Comparison of ENCODE assay signal across 10 mouse cellular contexts in the genomic region with DNA sequence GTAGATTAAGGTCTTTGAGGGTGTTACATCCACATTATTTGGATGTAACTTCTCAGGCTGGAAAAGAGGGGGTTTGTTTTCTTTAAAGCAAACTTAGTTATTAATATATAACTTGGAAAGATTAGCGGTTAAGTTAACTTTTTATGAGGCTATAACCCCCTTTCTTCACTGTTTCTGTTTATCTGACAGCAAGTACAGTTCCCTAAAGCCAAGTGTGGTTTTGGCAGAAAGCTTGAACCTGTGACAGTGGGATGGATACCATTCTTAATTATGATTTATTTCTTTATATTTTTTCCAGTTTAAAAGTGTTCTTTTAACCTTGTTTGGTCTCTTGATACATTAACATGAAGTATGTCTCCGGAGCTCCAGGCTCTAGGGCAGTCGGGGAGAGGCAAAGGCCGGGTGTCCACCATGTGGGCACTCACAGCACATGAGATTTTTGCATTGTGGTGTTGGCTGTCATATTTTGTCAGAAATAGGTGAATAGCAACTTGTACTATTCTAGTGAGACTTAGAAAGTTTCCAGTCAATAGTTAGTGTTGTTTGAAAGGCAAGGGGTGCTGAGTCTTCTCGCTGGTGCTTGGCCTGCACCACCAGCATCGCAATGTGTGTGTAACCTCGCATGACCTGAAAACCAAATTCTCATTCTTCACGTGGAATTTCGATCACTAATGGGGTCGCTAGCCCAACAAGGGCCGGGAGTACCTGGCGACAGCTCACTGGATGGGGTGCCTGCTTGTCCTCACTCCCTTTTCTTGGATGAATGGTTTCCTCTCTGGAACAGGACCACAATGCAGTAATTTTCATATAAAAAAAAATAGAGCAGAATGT. TPM values are rescaled to one million over a fixed set of nuclear protein-coding genes. Genes with fewer than 3 reads are reported as not detected.
DNase-seq lines count a peak whose midpoint lies in the region; ATAC-seq and TF ChIP-seq lines count a peak whose summit lies in the region.
"Had no signal": no experiment of that assay in that cellular context is flagged by ENCODE, and none has a peak within 500 bp of the region (broad histone marks: within the 10 kb centered on the region; RNA-seq: fewer than 3 reads in every experiment).

No protein-coding gene starts in this region.

- 68% methylated on average over 12 of the region's 12 CpGs for WGBS in stomach, embryonic 15.5 days
- 70% methylated on average over 12 of the region's 12 CpGs for WGBS in stomach, postnatal 0 days
- 67% methylated on average over 12 of the region's 12 CpGs for WGBS in limb, embryonic 14.5 days
- 72% methylated on average over 12 of the region's 12 CpGs for WGBS in stomach, embryonic 16.5 days

- ATAC-seq in stomach, embryonic 15.5 days (ENCODE audit: insufficient read depth, low FRiP score, low read depth) = no peak
- no peak for ATAC-seq in stomach, postnatal 0 days (ENCODE audit: low FRiP score, low TSS enrichment)
- no peak for ATAC-seq in limb, embryonic 14.5 days (ENCODE audit: low FRiP score, low read depth)
- no peak for ATAC-seq in stomach, embryonic 16.5 days (ENCODE audit: insufficient read depth, low FRiP score)

- H3K4me2 ChIP-seq in stomach, embryonic 15.5 days = peak overlapping the region; percentile 13; the same call in 1 of the 2 replicates
- H3K4me2 ChIP-seq in stomach, postnatal 0 days (replicated peaks; ENCODE audit: low read depth) = no peak overlapping the region; the same call in 1 of the 2 replicates
- H3K4me2 ChIP-seq in limb, embryonic 14.5 days (replicated peaks; ENCODE audit: low read depth, low read length, severe bottlenecking) = peak overlapping the region; percentile 100; the same call in 1 of the 2 replicates
- peak overlapping the region; percentile 91 for H3K4me2 ChIP-seq in stomach, embryonic 16.5 days (ENCODE audit: low read depth, low read length)

- no peaks in the 10 kb centered on the region for H3K9me3 ChIP-seq in stomach, embryonic 15.5 days
- no peaks in the 10 kb centered on the region for H3K9me3 ChIP-seq in stomach, postnatal 0 days (ENCODE audit: control insufficient read depth, low read length)
- no peaks in the 10 kb centered on the region for H3K9me3 ChIP-seq in limb, embryonic 14.5 days (ENCODE audit: control insufficient read depth, low read length)
- no peaks in the 10 kb centered on the region for H3K9me3 ChIP-seq in stomach, embryonic 16.5 days (replicated peaks; ENCODE audit: control insufficient read depth, low read length)

- no peak overlapping the region for H3K27ac ChIP-seq in gastrocnemius, adult 2 months
- no peak overlapping the region for H3K27ac ChIP-seq in stomach, embryonic 15.5 days
- no peak overlapping the region for H3K27ac ChIP-seq in stomach, postnatal 0 days (replicated peaks)
- H3K27ac ChIP-seq in limb, embryonic 14.5 days (replicated peaks; ENCODE audit: low read depth, low read length) = no peak overlapping the region
- H3K27ac ChIP-seq in stomach, embryonic 16.5 days (ENCODE audit: low read length) = no peak overlapping the region

- peaks cover 17% of the 10 kb centered on the region for H3K27me3 ChIP-seq in stomach, embryonic 15.5 days (replicated peaks)
- no peaks in the 10 kb centered on the region for H3K27me3 ChIP-seq in stomach, postnatal 0 days (ENCODE audit: control insufficient read depth, insufficient read depth, low read length)
- peaks cover 31% of the 10 kb centered on the region for H3K27me3 ChIP-seq in limb, embryonic 14.5 days (ENCODE audit: control insufficient read depth, insufficient read depth, low read length)
- 0 out of 2 replicates have a peak, but pooled peaks cover 7% of the 10 kb centered on the region for H3K27me3 ChIP-seq in stomach, embryonic 16.5 days (ENCODE audit: control insufficient read depth, insufficient read depth, low read length)

- peak overlapping the region; percentile 93 for H3K4me3 ChIP-seq in gastrocnemius, adult 2 months
- H3K4me3 ChIP-seq in stomach, embryonic 15.5 days (replicated peaks) = no peak overlapping the region
- no peak overlapping the region; the same call in 1 of the 2 replicates for H3K4me3 ChIP-seq in stomach, postnatal 0 days (ENCODE audit: low read depth, low read length)
- H3K4me3 ChIP-seq in limb, embryonic 14.5 days (replicated peaks; ENCODE audit: low read length) = peak overlapping the region; percentile 86
- H3K4me3 ChIP-seq in stomach, embryonic 16.5 days (replicated peaks; ENCODE audit: low read length) = no peak overlapping the region
- H3K4me3 ChIP-seq: megakaryocyte, embryonic 14.5 days had no signal

- H3K9ac ChIP-seq in stomach, embryonic 15.5 days = no peak overlapping the region
- no peak overlapping the region for H3K9ac ChIP-seq in stomach, postnatal 0 days (ENCODE audit: low read length)
- H3K9ac ChIP-seq in limb, embryonic 14.5 days (ENCODE audit: low read depth, low read length, severe bottlenecking) = no peak overlapping the region
- no peak overlapping the region for H3K9ac ChIP-seq in stomach, embryonic 16.5 days (ENCODE audit: low read length)

- intact Hi-C loops in gastrocnemius, adult 2 months (cut with DNase I) = no loop called here
- intact Hi-C loops in left cerebral cortex, postnatal 4 days (cut with DNase I) = loop anchor here (10.0 kb wide), 1 partner anchor 221 kb away; no protein-coding TSS in a partner anchor

- TF ChIP-seq POLR2A in limb, embryonic 14.5 days (IDR thresholded peaks at IDR 0.05; ENCODE audit: borderline replicate concordance, extremely low read depth, insufficient read depth, insufficient read length) = no peak

- TF ChIP-seq EP300 in stomach, postnatal 0 days (optimal IDR thresholded peaks at IDR 0.05) = no peak

- no peak for TF ChIP-seq CTCF in gastrocnemius, adult 2 months (IDR thresholded peaks at IDR 0.05)
- no peak for TF ChIP-seq CTCF in stomach, postnatal 0 days (IDR thresholded peaks at IDR 0.05; ENCODE audit: low read depth)

- peaks cover 13% of the 10 kb centered on the region for H3K4me1 ChIP-seq in stomach, embryonic 15.5 days
- H3K4me1 ChIP-seq in stomach, postnatal 0 days (replicated peaks; ENCODE audit: control insufficient read depth, insufficient read depth) = no peaks in the 10 kb centered on the region
- H3K4me1 ChIP-seq in limb, embryonic 14.5 days (ENCODE audit: control insufficient read depth, insufficient read depth, low read length) = peaks cover 22% of the 10 kb centered on the region
- peaks cover 12% of the 10 kb centered on the region for H3K4me1 ChIP-seq in stomach, embryonic 16.5 days (ENCODE audit: control insufficient read depth, insufficient read depth, low read length)

- DNase-seq in gastrocnemius, adult 2 months = no peak
- DNase-seq in gastrocnemius, postnatal 10 days = no peak
- no peak for DNase-seq in stomach, postnatal 0 days (ENCODE audit: low spot score)
- no peak for DNase-seq in limb, embryonic 14.5 days (ENCODE audit: low spot score)
- DNase-seq in right cerebral cortex, postnatal 10 days (ENCODE audit: low spot score in 2 of 2) = no peak
- DNase-seq in left cerebral cortex, postnatal 4 days = no peak
- DNase-seq: thymus, postnatal 4 days had no signal

- no peaks in the 10 kb centered on the region for H3K36me3 ChIP-seq in stomach, embryonic 15.5 days
- H3K36me3 ChIP-seq in stomach, postnatal 0 days (ENCODE audit: control insufficient read depth, insufficient read depth, low read length) = no peaks in the 10 kb centered on the region
- H3K36me3 ChIP-seq in limb, embryonic 14.5 days (ENCODE audit: control insufficient read depth, insufficient read depth, low read length) = no peaks in the 10 kb centered on the region
- H3K36me3 ChIP-seq in stomach, embryonic 16.5 days (ENCODE audit: control insufficient read depth, insufficient read depth, low read length) = no peaks in the 10 kb centered on the region

RNA-seq across cellular contexts. Expression of gene Cnnm2, which starts 2.8 kb away (rescaled TPM):
- 1 to 10 TPM; 2.7 to 3.6 TPM for total RNA-seq in gastrocnemius, adult 2 months (2021)
- total RNA-seq in gastrocnemius, postnatal 10 days (2021) = 1 to 10 TPM; 3.6 to 4.5 TPM
- 3.1 and 3.9 TPM in 2 replicates for polyA plus RNA-seq in stomach, embryonic 15.5 days (2015; fragmentation: Nextera tagmentation; extraction: Ambion mirVana)
- 2.0 and 2.1 TPM in 2 replicates for polyA plus RNA-seq in stomach, postnatal 0 days (2015; fragmentation: Nextera tagmentation; extraction: Ambion mirVana)
- polyA plus RNA-seq in limb, embryonic 14.5 days (2012; rRNA removed) = 6.7 and 9.8 TPM in 2 replicates
- polyA plus RNA-seq in limb, embryonic 14.5 days (2014; fragmentation: Nextera tagmentation; extraction: Ambion mirVana) = 4.8 TPM in 2 replicates
- 1.5 TPM in 2 replicates for polyA plus RNA-seq in stomach, embryonic 16.5 days (2015; fragmentation: Nextera tagmentation; extraction: Ambion mirVana)
- total RNA-seq in left cerebral cortex, postnatal 4 days (2021) = 10 to 100 TPM; 17.2 to 18.6 TPM

RNA-seq across cellular contexts. Expression of gene As3mt, which starts 56.9 kb away (rescaled TPM):
- 100 to 1,000 TPM in 1 of 2 experiments, 10 to 100 TPM in 1; 76.3 to 106 TPM for total RNA-seq in gastrocnemius, adult 2 months (2021)
- 10 to 100 TPM; 66.4 to 71.2 TPM for total RNA-seq in gastrocnemius, postnatal 10 days (2021)
- polyA plus RNA-seq in stomach, embryonic 15.5 days (2015; fragmentation: Nextera tagmentation; extraction: Ambion mirVana) = 28.9 and 33.0 TPM in 2 replicates
- polyA plus RNA-seq in stomach, postnatal 0 days (2015; fragmentation: Nextera tagmentation; extraction: Ambion mirVana) = 17.0 and 17.7 TPM in 2 replicates
- 13.1 and 16.2 TPM in 2 replicates for polyA plus RNA-seq in limb, embryonic 14.5 days (2012; rRNA removed)
- polyA plus RNA-seq in limb, embryonic 14.5 days (2014; fragmentation: Nextera tagmentation; extraction: Ambion mirVana) = 26.8 and 28.2 TPM in 2 replicates
- polyA plus RNA-seq in stomach, embryonic 16.5 days (2015; fragmentation: Nextera tagmentation; extraction: Ambion mirVana) = 26.6 and 28.1 TPM in 2 replicates
- total RNA-seq in left cerebral cortex, postnatal 4 days (2021) = 10 to 100 TPM; 17.1 to 19.9 TPM

Comparison
In these comparisons a context has a peak if more than half of its experiments do, and no peak if none do; other contexts are left out.
1. H3K4me3 ChIP-seq: peak in gastrocnemius, adult 2 months (single experiment) and limb, embryonic 14.5 days (single experiment); none in stomach, embryonic 15.5 days (single experiment), stomach, postnatal 0 days (single experiment) and stomach, embryonic 16.5 days (single experiment).